Mouse (Mus musculus) cerebellum, adult 2 months (tissue): ENCODE results near the gene Pdxk. TPM values are rescaled to one million over a fixed set of nuclear protein-coding genes. Genes with fewer than 3 reads are reported as not detected.
A peak's percentile ranks its signal among the peaks of the same experiment; 100 is the strongest.

ENCODE experiments used
- DNase-seq, 2 experiments: peaks; one replicate each; pipeline ENCODE4 v3.0.0; 2021
- H3K27ac ChIP-seq: fragments of 200-500 bp; 2 replicates; pipeline ENCODE4 v1.5.1; 2012; ENCODE audit warnings: low read length, control low read depth, inconsistent platforms; ENCODE audit not compliant: insufficient read depth
- H3K27me3 ChIP-seq: fragments of 200-500 bp; 2 replicates; pipeline ENCODE4 v1.6.1; 2012; ENCODE audit warnings: inconsistent platforms, mild to moderate bottlenecking, low read length, moderate library complexity; ENCODE audit not compliant: control insufficient read depth, insufficient read depth
- H3K4me1 ChIP-seq: fragments of 200-500 bp; 2 replicates; pipeline ENCODE4 v1.6.1; 2011; ENCODE audit warnings: low read length; ENCODE audit not compliant: control insufficient read depth, insufficient read depth
- H3K4me3 ChIP-seq: fragments of 200-500 bp; replicated peaks from 2 replicates; pipeline ENCODE3; 2011; ENCODE audit warnings: mild to moderate bottlenecking, low read depth, low read length, control low read depth; ENCODE audit not compliant: insufficient read depth
- CTCF ChIP-seq: fragments of 200-500 bp; IDR thresholded peaks from 2 replicates; pipeline ENCODE4 v1.5.1; 2011; ENCODE audit warnings: low read depth, mild to moderate bottlenecking, control low read depth, low read length, moderate library complexity, borderline replicate concordance; ENCODE audit not compliant: insufficient read depth
- POLR2A ChIP-seq: fragments of 200-500 bp; IDR thresholded peaks from 2 replicates; pipeline ENCODE4 v1.6.1; 2011; ENCODE audit warnings: low read length, control low read depth, borderline replicate concordance; ENCODE audit not compliant: insufficient read depth
- WGBS: fragments of 180-500 bp; shearing (Covaris S2); methylation state at CpG from one replicate; pipeline ENCODE4 v1.1.7; 2018; 5-methylcytosine and 5-hydroxymethylcytosine counted together
- polyA plus RNA-seq: library from polyadenylated mRNA; depleted of rRNA; stranded (reverse); fragments of >200 nt; gene quantifications from 2 replicates; pipeline ENCODE4 v1.2.3, GENCODE M21; 2012

Gene Pdxk
- polyA plus RNA-seq, 1 experiment = 82.0 TPM

GRCm38 (mm10) chr10:78412319-78413151, 52.2 kb downstream of the Pdxk start, which contains the start of gene Rrp1:
Rrp1 (minus strand) TSS chr10:78413043.
- under 1% methylated on average over 70 of the region's 70 CpGs for WGBS
- Histone ChIP-seq H3K4me1 (peaks cover 18% of the 10 kb centered on the region), H3K27ac (peak within 1 kb of the TSS; percentile 71), H3K4me3 (peak within 1 kb of the TSS; percentile 69), H3K27me3 (no peaks in the 10 kb centered on the region)
- peak; percentile 84; the same call in 1 of the 2 replicates for TF ChIP-seq POLR2A
- peak; percentile 100 for TF ChIP-seq CTCF
- DNase-seq = peak; percentile 98 to 99

DNA sequence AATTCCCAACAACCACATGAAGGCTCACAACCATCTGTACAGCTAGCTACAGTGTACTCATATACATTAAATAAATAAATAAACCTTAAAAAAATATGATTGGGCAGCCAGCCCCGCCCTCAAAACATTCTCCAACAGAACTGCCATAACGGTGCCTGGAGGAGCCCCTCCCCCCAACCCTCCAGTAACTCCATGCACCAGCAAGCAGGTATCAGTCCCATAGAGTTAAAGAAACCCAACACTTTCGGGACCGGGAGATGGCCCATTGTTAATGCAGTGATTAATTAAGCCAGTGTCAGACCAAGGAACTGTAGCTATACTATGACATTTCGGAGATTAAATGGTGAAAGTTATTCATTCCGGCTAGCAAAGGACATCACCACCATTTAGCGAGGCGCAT, 52.9 kb downstream of the Pdxk start:
- TF ChIP-seq POLR2A (no peak), CTCF (no peak)
- WGBS = 8% methylated on average over 8 of the region's 8 CpGs
- DNase-seq = peak in 1 of 2 experiments; percentile 54

DNA sequence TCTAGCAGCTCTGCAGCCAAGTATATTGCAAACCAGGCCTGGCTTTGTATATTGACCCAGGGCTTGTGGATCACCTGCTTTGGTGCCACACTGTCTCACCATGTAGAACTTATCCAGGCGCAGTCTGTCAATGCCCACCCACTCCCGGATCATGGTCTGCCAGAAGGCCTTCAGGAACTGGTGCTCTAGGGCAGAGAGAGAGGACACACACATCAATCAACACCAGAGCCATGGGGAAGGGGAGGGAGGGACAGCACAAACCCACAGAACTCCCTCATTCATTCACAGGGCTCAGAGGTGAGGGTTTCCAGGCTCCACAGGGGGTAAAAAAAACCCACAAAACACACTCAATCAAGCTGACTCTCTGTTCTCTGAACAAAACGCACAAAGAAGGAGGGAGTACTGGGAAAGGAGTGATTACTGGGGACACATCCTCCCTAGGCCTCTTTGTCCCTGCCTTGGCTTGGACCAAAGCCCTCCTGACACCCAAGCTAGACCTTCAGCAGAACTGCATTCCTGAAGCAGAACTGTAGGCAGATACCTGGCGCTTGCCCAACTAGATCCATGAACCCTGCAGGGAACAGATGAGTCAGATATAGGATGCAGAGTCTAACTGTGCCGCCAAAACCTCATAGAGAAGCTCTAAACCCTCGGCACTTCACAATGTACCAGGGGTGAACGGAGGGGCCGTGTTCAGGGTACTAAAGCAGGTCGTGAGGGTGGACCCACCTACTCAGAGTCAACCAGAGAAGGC, 55.6 kb downstream of the Pdxk start:
- no peaks in the 10 kb centered on the region for H3K27me3 ChIP-seq
- H3K4me1 ChIP-seq = peaks cover 18% of the 10 kb centered on the region
- no peak overlapping the region for H3K4me3 ChIP-seq
- no peak for TF ChIP-seq POLR2A
- no peak for TF ChIP-seq CTCF
- WGBS = 55% methylated on average over 9 of the region's 9 CpGs
- DNase-seq = peak; percentile 65 to 77
- H3K27ac ChIP-seq = 0 out of 2 replicates have a peak overlapping the region, but pooled peaks have one; percentile 16

More for the DNA sequence above, 52.9 kb downstream of the Pdxk start:
- Histone ChIP-seq H3K27me3 (no peaks in the 10 kb centered on the region), H3K27ac (peak overlapping the region; percentile 71), H3K4me1 (peaks cover 18% of the 10 kb centered on the region), H3K4me3 (peak overlapping the region; percentile 69)

DNA sequence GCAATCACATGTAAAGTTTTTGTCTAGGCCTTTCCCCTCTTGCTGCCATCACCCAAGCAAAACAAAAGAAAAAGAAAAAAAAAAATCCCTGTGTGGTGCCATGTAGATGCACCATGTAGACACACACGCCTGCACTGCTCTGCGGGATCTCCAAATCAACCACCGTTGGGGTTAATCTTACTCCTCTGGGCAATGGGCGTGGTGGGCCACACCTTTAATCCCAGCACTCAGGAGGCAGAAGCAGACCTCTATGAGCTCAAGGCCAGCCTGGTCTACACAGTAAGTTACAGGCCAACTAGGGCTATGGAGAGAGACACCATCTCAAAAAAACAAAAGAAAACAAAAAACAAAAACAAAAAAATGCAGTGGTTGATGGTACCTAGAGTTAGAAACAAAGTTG, 57.6 kb downstream of the Pdxk start:
- TF ChIP-seq CTCF (no peak), POLR2A (no peak)
- H3K4me1 ChIP-seq = peaks cover 18% of the 10 kb centered on the region
- DNase-seq = no peak
- WGBS = 92% methylated on average over 4 of the region's 4 CpGs
- no peak overlapping the region for H3K4me3 ChIP-seq
- no peak overlapping the region for H3K27ac ChIP-seq
- H3K27me3 ChIP-seq = no peaks in the 10 kb centered on the region

GRCm38 (mm10) chr10:78406152-78406551, 58.6 kb downstream of the Pdxk start:
- WGBS = 86% methylated on average over 6 of the region's 6 CpGs
- TF ChIP-seq CTCF (no peak), POLR2A (no peak)

DNA sequence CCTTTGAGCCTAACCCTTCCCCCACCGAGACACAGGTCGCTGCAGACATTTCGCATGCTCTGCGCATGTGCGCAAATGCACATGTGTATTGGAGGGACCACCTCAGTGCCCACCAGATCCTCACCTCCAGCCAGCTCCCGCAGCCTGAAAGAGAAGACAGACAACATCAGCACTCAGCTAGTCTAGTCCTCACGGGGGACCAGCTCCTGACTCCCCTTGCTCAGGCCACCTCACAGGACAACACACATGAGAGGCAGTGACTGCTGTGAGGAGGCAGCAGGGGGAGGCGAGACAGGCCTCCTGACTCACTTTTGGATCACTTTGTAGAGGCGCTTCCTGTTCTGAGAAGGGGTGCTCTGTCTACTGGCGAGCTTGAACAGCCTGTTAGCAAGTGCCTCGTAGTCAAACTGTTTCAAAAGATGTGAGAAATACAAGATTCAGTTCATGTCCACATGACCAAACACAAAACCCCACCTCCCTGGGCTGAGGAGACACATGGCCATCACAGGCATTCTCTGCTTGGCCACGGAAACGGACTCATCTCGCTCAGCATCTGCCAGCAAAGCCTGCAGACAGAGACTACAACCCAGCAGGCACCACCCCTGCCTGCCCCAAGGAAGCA, 62.4 kb downstream of the Pdxk start:
- Histone ChIP-seq H3K4me1 (no peaks in the 10 kb centered on the region), H3K4me3 (no peak overlapping the region), H3K27me3 (no peaks in the 10 kb centered on the region), H3K27ac (no peak overlapping the region)
- TF ChIP-seq CTCF = no peak
- TF ChIP-seq POLR2A = no peak
- WGBS = 85% methylated on average over 14 of the region's 14 CpGs
- DNase-seq = no peak

More at GRCm38 (mm10) chr10:78406152-78406551, 58.6 kb downstream of the Pdxk start:
- Histone ChIP-seq H3K4me3 (no peak overlapping the region), H3K4me1 (peaks cover 18% of the 10 kb centered on the region), H3K27ac (no peak overlapping the region), H3K27me3 (no peaks in the 10 kb centered on the region)
- no peak for DNase-seq

- no peaks in the 10 kb centered on the region for H3K27me3 ChIP-seq
- no peak overlapping the region for H3K27ac ChIP-seq
- no peak for DNase-seq
- WGBS = 45% methylated on average over 2 of the region's 2 CpGs
- H3K4me1 ChIP-seq = peaks cover 5% of the 10 kb centered on the region; the same call in 1 of the 2 replicates
- no peak for TF ChIP-seq POLR2A
- TF ChIP-seq CTCF = no peak
- no peak overlapping the region for H3K4me3 ChIP-seq
Observed at GRCm38 (mm10) chr10:78401127-78401526, 63.6 kb downstream of the Pdxk start.
